Mouse (Mus musculus): ENCODE data around the gene Mettl7b.

The Mettl7b gene

DNA sequence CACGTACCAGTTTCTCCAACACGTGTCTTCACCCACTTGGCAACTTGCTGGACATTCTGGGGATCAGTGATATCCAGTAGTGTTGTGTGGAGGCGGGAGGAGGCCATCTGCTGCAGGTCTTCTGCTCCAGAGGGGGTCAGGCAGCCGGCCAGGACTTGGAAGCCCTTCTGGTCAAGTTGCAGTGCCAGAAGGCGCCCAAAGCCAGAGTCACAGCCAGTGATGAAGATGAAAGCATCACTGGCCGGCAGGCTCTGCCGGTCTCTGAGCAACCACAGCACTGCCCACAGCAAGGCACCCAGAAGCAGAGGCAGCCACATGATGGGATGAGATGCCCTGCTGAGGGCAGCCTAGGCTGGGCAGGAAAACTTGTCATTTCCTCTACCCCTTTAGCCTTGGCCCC lies 42.5 kb downstream of the Mettl7b start:
- peak; percentile 48 for DNase-seq

DNA sequence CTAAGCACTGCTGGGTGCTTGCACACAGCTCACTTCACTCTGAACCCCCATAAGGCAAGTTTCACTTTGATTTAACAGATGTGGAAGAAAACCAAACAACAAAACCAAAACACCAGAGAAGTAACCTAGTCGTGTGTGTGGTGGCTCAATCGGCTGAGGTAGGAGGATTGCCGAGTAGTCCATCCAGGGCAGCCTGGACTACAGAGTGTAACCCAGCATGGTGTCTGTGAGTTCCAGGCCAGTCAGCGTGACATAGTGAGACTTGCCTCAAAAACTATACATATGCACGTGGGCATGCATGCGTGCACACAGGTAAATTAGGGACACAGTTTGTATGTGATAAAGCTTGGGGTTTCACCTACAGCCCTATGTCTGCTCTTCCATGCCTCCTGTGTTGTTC lies 43.4 kb downstream of the Mettl7b start:
- no peak for DNase-seq

- no peak for DNase-seq
Measured at GRCm38 (mm10) chr10:128916665-128917064, 44.1 kb downstream of the Mettl7b start.

GRCm38 (mm10) chr10:128915550-128915949 lies 45.2 kb downstream of the Mettl7b start:
- no peak for DNase-seq

DNA sequence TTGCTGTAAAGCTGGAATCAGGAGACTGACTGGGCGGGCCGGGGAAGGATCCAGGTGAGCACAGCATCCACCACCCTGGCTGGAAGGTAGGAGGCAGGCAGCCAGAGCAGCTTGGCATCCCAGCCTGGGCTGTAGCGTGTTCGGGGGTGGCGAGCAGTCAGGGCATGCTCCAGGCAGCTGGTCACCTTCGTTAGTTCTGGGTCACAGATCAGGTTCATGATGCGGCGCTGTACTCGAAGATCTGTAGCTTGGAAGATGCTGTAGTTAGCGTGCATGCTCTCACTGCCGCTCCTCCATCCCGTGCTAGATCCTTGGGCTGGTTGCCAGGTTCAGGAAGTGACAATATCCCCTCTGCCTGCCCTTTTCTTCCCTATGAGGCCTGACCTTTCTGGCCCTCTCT lies 47.1 kb downstream of the Mettl7b start:
- DNase-seq = no peak

DNA sequence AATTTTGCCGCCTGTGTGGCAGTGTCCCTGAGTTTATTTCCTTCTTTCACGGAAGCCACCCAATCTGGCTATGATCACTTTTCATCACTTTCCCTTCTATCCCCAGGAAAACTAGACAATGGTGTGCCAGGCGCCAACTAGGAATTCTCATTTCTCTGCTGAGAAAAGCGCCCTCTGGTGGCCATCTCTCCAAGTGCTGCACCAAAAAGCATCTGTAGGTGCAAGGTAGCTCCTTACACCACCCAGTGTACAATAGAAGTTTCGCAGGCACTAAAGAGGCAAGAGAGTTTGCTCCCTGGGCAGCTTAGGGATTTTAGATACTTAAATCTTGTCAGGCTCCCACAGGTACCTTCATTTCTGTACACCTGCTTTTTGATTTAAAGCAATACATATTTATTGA lies 47.6 kb downstream of the Mettl7b start:
- DNase-seq = peak; percentile 87

DNA sequence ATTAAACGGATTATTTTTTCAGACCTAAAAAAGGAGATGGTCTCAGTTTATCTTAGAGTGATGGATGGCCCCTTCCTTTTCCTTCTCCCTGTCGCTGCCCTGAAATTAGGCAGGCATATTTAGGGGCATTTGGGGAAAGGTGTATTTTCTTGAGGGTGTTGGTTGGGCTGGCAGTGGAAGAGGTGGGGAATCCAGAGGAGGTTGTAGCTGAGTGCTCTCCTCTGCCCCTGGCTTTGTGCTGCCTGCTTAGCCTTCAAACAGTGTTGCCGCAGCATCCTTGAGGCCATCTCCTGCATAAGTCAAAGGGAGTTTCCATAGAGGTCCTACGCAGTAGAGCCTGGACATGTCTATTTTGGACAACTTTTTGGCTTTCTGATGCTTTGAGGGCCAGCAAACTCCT lies 48.0 kb downstream of the Mettl7b start:
- DNase-seq = no peak

DNA sequence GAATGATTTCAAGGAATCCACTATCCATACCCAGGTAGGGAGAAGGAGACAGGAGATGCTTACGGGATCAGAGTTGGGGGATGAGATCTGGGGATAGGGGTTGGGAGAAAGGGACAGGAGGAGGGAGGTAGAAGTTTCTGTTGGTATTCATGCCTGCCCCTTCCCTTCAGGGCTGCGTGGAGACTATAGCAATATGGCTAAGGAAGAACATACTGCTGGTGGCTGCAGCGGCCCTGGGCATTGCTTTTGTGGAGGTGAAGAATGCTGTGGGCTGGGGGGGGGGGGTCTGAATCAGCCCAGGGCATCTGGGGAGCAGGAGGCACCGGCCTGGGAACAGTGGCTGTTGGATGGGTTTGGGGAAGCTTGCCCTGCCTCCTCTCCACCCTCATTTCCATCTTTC lies 48.5 kb downstream of the Mettl7b start:
- DNase-seq = no peak

- DNase-seq = no peak
Measured at GRCm38 (mm10) chr10:128911430-128911829, 49.4 kb downstream of the Mettl7b start.

DNA sequence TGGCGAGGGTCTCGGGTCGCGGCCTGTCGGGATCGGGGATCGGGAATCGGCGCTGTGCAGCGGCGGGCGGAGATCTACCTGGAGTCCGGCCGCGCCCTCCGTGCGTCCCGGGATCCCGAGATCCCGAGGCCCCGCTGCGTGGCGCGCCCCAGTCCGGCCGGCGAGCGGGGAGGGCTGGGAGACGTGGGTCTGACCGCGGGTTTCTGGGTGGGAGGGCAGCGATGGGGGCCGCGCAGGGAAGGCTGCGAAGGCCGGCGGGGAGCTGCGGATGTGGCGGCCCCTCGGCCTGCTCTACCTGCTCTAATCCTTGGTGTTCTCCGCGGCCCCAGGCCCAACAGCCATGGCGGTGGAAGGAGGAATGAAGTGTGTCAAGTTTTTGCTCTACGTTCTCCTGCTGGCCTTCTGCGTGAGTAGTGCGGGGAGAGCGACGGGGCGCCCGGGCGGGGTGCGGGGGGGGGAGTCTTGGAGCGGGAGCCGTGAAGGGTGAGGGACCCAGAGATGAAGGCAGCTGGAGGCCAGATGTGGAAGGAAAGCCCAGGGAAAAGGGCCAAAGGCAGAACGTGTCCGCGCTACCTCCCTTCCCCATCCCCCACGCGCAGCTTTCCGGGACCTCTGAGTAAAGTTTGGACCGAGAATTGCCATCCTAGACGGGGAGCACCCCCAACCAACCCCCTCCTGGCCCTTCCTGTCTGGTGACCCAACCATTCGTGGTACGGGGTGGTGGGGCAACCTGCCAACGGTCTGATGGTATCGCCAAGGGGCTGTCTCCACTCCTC lies 50.5 kb downstream of the Mettl7b start:
- peak; percentile 65 for DNase-seq

DNA sequence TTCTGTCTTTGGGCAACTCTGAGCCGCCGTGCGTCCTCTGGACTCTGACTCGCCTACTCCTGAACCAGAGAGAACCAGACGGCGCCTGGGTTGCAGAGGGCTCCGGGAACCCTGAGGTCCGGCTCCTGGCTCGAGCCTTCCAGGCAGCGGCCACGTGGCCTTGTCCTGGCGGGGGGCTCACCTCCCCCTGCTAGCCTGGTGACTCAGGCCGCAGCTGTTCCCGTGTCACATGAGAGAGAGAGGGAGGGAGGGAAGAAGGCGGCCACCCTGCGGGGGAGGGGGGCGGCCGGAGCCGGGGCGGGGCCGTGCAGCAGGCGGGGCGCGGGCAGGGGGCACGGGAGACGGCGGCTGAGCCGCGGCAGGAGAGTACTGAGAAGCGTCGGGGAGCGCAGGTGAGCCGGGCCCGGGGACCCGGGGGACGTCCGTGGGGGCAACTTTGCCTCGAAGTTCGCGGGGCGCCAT lies 51.2 kb downstream of the Mettl7b start:
- DNase-seq = peak; percentile 92

DNA sequence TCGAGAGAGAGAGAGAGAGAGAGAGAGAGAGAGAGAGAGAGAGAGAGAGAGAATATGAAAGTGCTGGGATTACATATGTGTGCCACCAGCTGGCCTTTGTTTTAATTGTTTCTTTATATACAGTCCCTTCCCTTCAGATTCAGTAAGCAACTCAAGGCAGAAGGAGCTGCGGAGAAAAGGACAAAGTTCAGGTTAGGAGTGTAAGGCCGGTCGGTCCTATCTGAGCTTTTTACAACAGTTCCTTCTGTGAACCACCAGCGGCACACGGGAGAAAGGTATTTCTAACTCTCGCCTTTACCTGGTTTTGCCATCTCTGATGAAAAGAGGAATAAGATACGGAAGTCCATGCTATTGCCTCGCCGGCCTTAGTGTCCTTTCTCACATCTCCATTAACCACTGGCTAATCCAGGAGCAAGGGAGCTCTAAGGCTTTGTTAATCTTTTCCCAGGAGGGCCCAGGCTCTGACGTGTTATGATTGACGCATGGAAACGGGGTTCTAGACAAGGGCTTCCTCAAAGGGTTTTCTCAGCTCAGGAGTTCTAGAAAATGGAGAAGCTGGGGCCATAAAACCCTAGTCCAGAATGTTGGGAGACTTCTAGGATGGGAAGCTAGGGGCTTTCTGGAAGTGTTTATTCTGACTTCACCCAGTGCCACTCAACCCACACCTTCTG lies 51.9 kb downstream of the Mettl7b start:
- DNase-seq = no peak

Data from layer of hippocampus, adult 9-11 months (tissue).